Mouse (Mus musculus) cortical plate, adult 2 months (tissue): ENCODE measurements around the gene Sec61a2. TPM values are rescaled to one million over a fixed set of nuclear protein-coding genes. Genes with fewer than 3 reads are reported as not detected.

Experiments
- H3K27ac ChIP-seq: fragments of 200-500 bp; 2 replicates; pipeline ENCODE4 v1.5.1; 2012; ENCODE audit warnings: low read length, control low read depth, inconsistent platforms; ENCODE audit not compliant: insufficient read depth
- H3K4me1 ChIP-seq: fragments of 200-500 bp; 2 replicates; pipeline ENCODE4 v1.6.1; 2011; ENCODE audit warnings: low read length; ENCODE audit not compliant: control insufficient read depth, insufficient read depth
- H3K4me3 ChIP-seq: fragments of 200-500 bp; 2 replicates; pipeline ENCODE4 v1.5.1; 2011; ENCODE audit warnings: mild to moderate bottlenecking, low read length, control low read depth; ENCODE audit not compliant: insufficient read depth
- CTCF ChIP-seq: fragments of 200-500 bp; IDR thresholded peaks from 2 replicates; pipeline ENCODE4 v1.5.1; 2011; ENCODE audit warnings: mild to moderate bottlenecking, control low read depth, low read length; ENCODE audit not compliant: insufficient read depth; ENCODE audit errors: extremely low read depth
- POLR2A ChIP-seq: fragments of 200-500 bp; IDR thresholded peaks from 2 replicates; pipeline ENCODE4 v1.6.1; 2011; ENCODE audit warnings: mild to moderate bottlenecking, low read length, control low read depth; ENCODE audit not compliant: insufficient read depth; ENCODE audit errors: extremely low read depth
- polyA plus RNA-seq: library from polyadenylated mRNA; depleted of rRNA; stranded (reverse); fragments of >200 nt; gene quantifications from 2 replicates; pipeline ENCODE4 v1.2.3, GENCODE M21; 2012; rRNA removed

The Sec61a2 gene
- polyA plus RNA-seq, 1 experiment = 171 TPM

- Histone ChIP-seq H3K4me1 (no peaks in the 10 kb centered on the region), H3K27ac (peak within 1 kb of the TSS; percentile 23; the same call in 1 of the 2 replicates), H3K4me3 (peak within 1 kb of the TSS; percentile 72)
- TF ChIP-seq POLR2A (peak; percentile 75), CTCF (peak; percentile 54)
Observed at GRCm38 (mm10) chr2:5844873-5845631, 50.2 kb downstream of the Sec61a2 start, which contains the start of the genes Nudt5 and Cdc123. Nudt5 (plus strand) TSS chr2:5845019. Cdc123 (minus strand) TSS chr2:5845164.

- H3K4me3 ChIP-seq = peak overlapping the region; percentile 72
- no peaks in the 10 kb centered on the region for H3K4me1 ChIP-seq
- H3K27ac ChIP-seq = no peak overlapping the region
- TF ChIP-seq POLR2A = no peak
- no peak for TF ChIP-seq CTCF
Observed at GRCm38 (mm10) chr2:5844181-5844872, 50.9 kb downstream of the Sec61a2 start.

GRCm38 (mm10) chr2:5840815-5841214, 54.4 kb downstream of the Sec61a2 start:
- no peak overlapping the region for H3K4me3 ChIP-seq
- no peak overlapping the region for H3K27ac ChIP-seq
- H3K4me1 ChIP-seq = no peaks in the 10 kb centered on the region
- TF ChIP-seq CTCF (no peak), POLR2A (no peak)

- Histone ChIP-seq H3K27ac (no peak overlapping the region), H3K4me3 (no peak overlapping the region), H3K4me1 (no peaks in the 10 kb centered on the region; the same call in 1 of the 2 replicates)
- TF ChIP-seq POLR2A (no peak), CTCF (no peak)
Observed at GRCm38 (mm10) chr2:5825265-5825913, 69.8 kb downstream of the Sec61a2 start.

- no peak overlapping the region for H3K27ac ChIP-seq
- no peak overlapping the region for H3K4me3 ChIP-seq
- TF ChIP-seq CTCF (no peak), POLR2A (no peak)
Observed at GRCm38 (mm10) chr2:5824685-5825084, 70.5 kb downstream of the Sec61a2 start.

GRCm38 (mm10) chr2:5824213-5824612, 71.0 kb downstream of the Sec61a2 start:
- TF ChIP-seq CTCF (peak; percentile 44), POLR2A (no peak)
- Histone ChIP-seq H3K27ac (no peak overlapping the region), H3K4me3 (no peak overlapping the region), H3K4me1 (no peaks in the 10 kb centered on the region; the same call in 1 of the 2 replicates)

More at GRCm38 (mm10) chr2:5824685-5825084, 70.5 kb downstream of the Sec61a2 start:
- H3K4me1 ChIP-seq = no peaks in the 10 kb centered on the region; the same call in 1 of the 2 replicates

- TF ChIP-seq POLR2A (no peak), CTCF (no peak)
Observed at GRCm38 (mm10) chr2:5822449-5822848, 72.8 kb downstream of the Sec61a2 start.

GRCm38 (mm10) chr2:5821264-5821663, 74.0 kb downstream of the Sec61a2 start:
- H3K4me1 ChIP-seq = no peaks in the 10 kb centered on the region; the same call in 1 of the 2 replicates
- H3K27ac ChIP-seq = no peak overlapping the region
- TF ChIP-seq CTCF = no peak
- TF ChIP-seq POLR2A = no peak

More at GRCm38 (mm10) chr2:5822449-5822848, 72.8 kb downstream of the Sec61a2 start:
- no peak overlapping the region for H3K4me3 ChIP-seq
- H3K27ac ChIP-seq = no peak overlapping the region
- no peaks in the 10 kb centered on the region; the same call in 1 of the 2 replicates for H3K4me1 ChIP-seq

More at GRCm38 (mm10) chr2:5821264-5821663, 74.0 kb downstream of the Sec61a2 start:
- H3K4me3 ChIP-seq = no peak overlapping the region

Other genes starting within 250 kb of the Sec61a2 start
- 39.9 and 40.1 TPM in 2 replicates for gene Camk1d, start 180.9 kb downstream of the Sec61a2 start, polyA plus RNA-seq
- gene Nudt5, start 50.4 kb downstream of the Sec61a2 start, polyA plus RNA-seq = 11.4 and 12.4 TPM in 2 replicates
- 118 and 126 TPM in 2 replicates for gene Cdc123, start 50.3 kb downstream of the Sec61a2 start, polyA plus RNA-seq
- gene Gm13199, start 32.5 kb downstream of the Sec61a2 start, polyA plus RNA-seq = 4.9 and 6.5 TPM in 2 replicates
- 8.6 and 9.0 TPM in 2 replicates for gene Dhtkd1, start 47.4 kb upstream of the Sec61a2 start, polyA plus RNA-seq
- gene Upf2, start 56.0 kb upstream of the Sec61a2 start, polyA plus RNA-seq = 19.0 and 20.8 TPM in 2 replicates
- gene Proser2, start 234.8 kb upstream of the Sec61a2 start, polyA plus RNA-seq = 4.2 and 4.5 TPM in 2 replicates